Mouse (Mus musculus) bone marrow, adult 2 months (tissue): ENCODE data around the gene 1700001J03Rik. TPM values are rescaled to one million over a fixed set of nuclear protein-coding genes. Genes with fewer than 3 reads are reported as not detected.

Experiments used
- H3K27ac ChIP-seq: fragments of 200-500 bp; 2 replicates; pipeline ENCODE4 v1.5.1; 2012; ENCODE audit warnings: low read depth, mild to moderate bottlenecking, control low read depth, inconsistent platforms, low read length; ENCODE audit not compliant: control insufficient read depth, poor library complexity, insufficient read depth
- H3K4me1 ChIP-seq: fragments of 200-500 bp; 2 replicates; pipeline ENCODE4 v1.6.1; 2011; ENCODE audit warnings: low read length; ENCODE audit not compliant: control insufficient read depth, insufficient read depth
- H3K4me3 ChIP-seq: fragments of 200-500 bp; replicated peaks from 2 replicates; pipeline ENCODE3; 2011; ENCODE audit warnings: mild to moderate bottlenecking, low read depth, low read length, control low read depth; ENCODE audit not compliant: control insufficient read depth
- CTCF ChIP-seq: fragments of 200-500 bp; IDR thresholded peaks from 2 replicates; pipeline ENCODE4 v1.5.1; 2011; ENCODE audit warnings: low read length, control low read depth; ENCODE audit not compliant: control insufficient read depth, insufficient read depth
- POLR2A ChIP-seq: fragments of 200-500 bp; IDR thresholded peaks from 2 replicates; pipeline ENCODE4 v1.6.1; 2011; ENCODE audit warnings: low read depth, mild to moderate bottlenecking, control low read depth, low read length, borderline replicate concordance; ENCODE audit not compliant: control insufficient read depth
- WGBS: fragments of 180-500 bp; shearing (Covaris S2); methylation state at CpG from one replicate; pipeline ENCODE4 v1.1.7; 2018; 5-methylcytosine and 5-hydroxymethylcytosine counted together
- polyA plus RNA-seq: library from polyadenylated mRNA; stranded (reverse); fragments of >200 nt; gene quantifications from 2 replicates; pipeline ENCODE4 v1.2.4, GENCODE M21; 2011; ENCODE audit warnings: low replicate concordance; ENCODE audit not compliant: missing spikeins, insufficient read depth, insufficient read length

Gene 1700001J03Rik
- polyA plus RNA-seq, 1 experiment = not detected

- H3K27ac ChIP-seq = no peak overlapping the region
- TF ChIP-seq POLR2A (no peak), CTCF (no peak)
- H3K4me1 ChIP-seq = no peaks in the 10 kb centered on the region
- WGBS = 83% methylated on average over 5 of the region's 5 CpGs
- no peak overlapping the region for H3K4me3 ChIP-seq
These were observed 38.7 kb upstream of the 1700001J03Rik start for GRCm38 (mm10) chr5:146223786-146224185.

GRCm38 (mm10) chr5:146221722-146222121, 36.6 kb upstream of the 1700001J03Rik start:
- TF ChIP-seq CTCF (no peak), POLR2A (no peak)
- 41% methylated on average over 6 of the region's 6 CpGs for WGBS
- Histone ChIP-seq H3K27ac (peak overlapping the region; percentile 100; the same call in 1 of the 2 replicates), H3K4me1 (no peaks in the 10 kb centered on the region), H3K4me3 (peak overlapping the region; percentile 99)

- Histone ChIP-seq H3K4me3 (peak within 1 kb of the TSS; percentile 99), H3K27ac (peak within 1 kb of the TSS; percentile 100), H3K4me1 (no peaks in the 10 kb centered on the region)
- WGBS = under 1% methylated on average over 67 of the region's 67 CpGs
- TF ChIP-seq POLR2A = peak; percentile 79; the same call in 1 of the 2 replicates
- no peak for TF ChIP-seq CTCF
These were observed 36.0 kb upstream of the 1700001J03Rik start, which contains the start of gene Rnf6 for GRCm38 (mm10) chr5:146220879-146221714. Gene Rnf6, minus strand, starts transcription at chr5:146221555.

GRCm38 (mm10) chr5:146220501-146220878, 35.4 kb upstream of the 1700001J03Rik start:
- H3K4me3 ChIP-seq = peak overlapping the region; percentile 99
- WGBS = 5% methylated on average over 13 of the region's 13 CpGs
- H3K4me1 ChIP-seq = no peaks in the 10 kb centered on the region
- peak overlapping the region; percentile 77 for H3K27ac ChIP-seq
- no peak for TF ChIP-seq POLR2A
- TF ChIP-seq CTCF = no peak

GRCm38 (mm10) chr5:146205537-146205936, 20.4 kb upstream of the 1700001J03Rik start:
- H3K4me1 ChIP-seq = no peaks in the 10 kb centered on the region
- 85% methylated on average over 5 of the region's 5 CpGs for WGBS
- no peak overlapping the region for H3K4me3 ChIP-seq
- TF ChIP-seq POLR2A (no peak), CTCF (no peak)
- no peak overlapping the region for H3K27ac ChIP-seq

GRCm38 (mm10) chr5:146203921-146204320, 18.8 kb upstream of the 1700001J03Rik start:
- Histone ChIP-seq H3K4me1 (no peaks in the 10 kb centered on the region; the same call in 1 of the 2 replicates), H3K27ac (no peak overlapping the region), H3K4me3 (no peak overlapping the region)
- 21% methylated on average over 2 of the region's 2 CpGs for WGBS
- no peak for TF ChIP-seq CTCF
- no peak for TF ChIP-seq POLR2A

GRCm38 (mm10) chr5:146200580-146200979, 15.5 kb upstream of the 1700001J03Rik start:
- H3K4me1 ChIP-seq = no peaks in the 10 kb centered on the region; the same call in 1 of the 2 replicates
- no peak overlapping the region for H3K4me3 ChIP-seq
- no peak for TF ChIP-seq CTCF
- no peak for TF ChIP-seq POLR2A
- no peak overlapping the region for H3K27ac ChIP-seq
- WGBS = 93% methylated on average over 6 of the region's 6 CpGs

- TF ChIP-seq CTCF (no peak), POLR2A (no peak)
- Histone ChIP-seq H3K4me3 (no peak overlapping the region), H3K4me1 (no peaks in the 10 kb centered on the region; the same call in 1 of the 2 replicates), H3K27ac (no peak overlapping the region)
- WGBS = 48% methylated on average over 2 of the region's 2 CpGs
These were observed 14.4 kb upstream of the 1700001J03Rik start for GRCm38 (mm10) chr5:146199540-146199939.

GRCm38 (mm10) chr5:146199073-146199472, 14.0 kb upstream of the 1700001J03Rik start:
- H3K4me1 ChIP-seq = no peaks in the 10 kb centered on the region; the same call in 1 of the 2 replicates
- no peak overlapping the region for H3K27ac ChIP-seq
- TF ChIP-seq POLR2A (no peak), CTCF (no peak)
- H3K4me3 ChIP-seq = no peak overlapping the region
